Mouse (Mus musculus) lung, postnatal 0 days (tissue): ENCODE measurements around the gene Kit. TPM values are rescaled to one million over a fixed set of nuclear protein-coding genes. Genes with fewer than 3 reads are reported as not detected.

Experiments
- ATAC-seq: fragments of 200-750 bp; cut with Nextera tagmentation; 2 replicates; pipeline ENCODE4 v1.8.0; 2017; ENCODE audit warnings: moderate library complexity
- DNase-seq: peaks from one replicate; pipeline ENCODE4 v3.0.0-alpha.2; 2016; ENCODE audit warnings: low spot score
- H3K27ac ChIP-seq: fragments of 300-500 bp; sonication (generic); 2 replicates; pipeline ENCODE4 v1.5.1; 2014; ENCODE audit warnings: antibody characterized with exemption, mild to moderate bottlenecking, low read length, mixed read lengths
- H3K27me3 ChIP-seq: fragments of 300-500 bp; sonication (generic); replicated peaks from 2 replicates; pipeline ENCODE4 v1.6.1; 2014; ENCODE audit warnings: low read length, mixed read lengths; ENCODE audit not compliant: insufficient read depth
- H3K36me3 ChIP-seq: fragments of 300-500 bp; sonication (generic); 2 replicates; pipeline ENCODE4 v1.6.1; 2014; ENCODE audit warnings: low read length, mixed read lengths; ENCODE audit not compliant: insufficient read depth
- H3K4me1 ChIP-seq: fragments of 300-500 bp; sonication (generic); 2 replicates; pipeline ENCODE4 v1.6.1; 2014; ENCODE audit warnings: antibody characterized with exemption, low read depth, low read length, mixed read lengths; ENCODE audit not compliant: insufficient read depth
- H3K4me2 ChIP-seq: fragments of 300-500 bp; sonication (generic); replicated peaks from 2 replicates; pipeline ENCODE4 v1.6.1; 2014; ENCODE audit warnings: low read depth, mild to moderate bottlenecking, low read length, moderate library complexity, mixed read lengths
- H3K4me3 ChIP-seq: fragments of 300-500 bp; sonication (generic); 2 replicates; pipeline ENCODE4 v1.5.1; 2014; ENCODE audit warnings: low read depth, low read length
- H3K9ac ChIP-seq: fragments of 300-500 bp; sonication (generic); replicated peaks from 2 replicates; pipeline ENCODE4 v1.6.1; 2014; ENCODE audit warnings: low read depth, mild to moderate bottlenecking
- H3K9me3 ChIP-seq: fragments of 300-500 bp; sonication (generic); 2 replicates; pipeline ENCODE4 v1.6.1; 2016; ENCODE audit warnings: low read length, mixed read lengths
- CTCF ChIP-seq: IDR thresholded peaks from 2 replicates; pipeline ENCODE4 v1.5.1; 2016; ENCODE audit warnings: antibody characterized with exemption, mild to moderate bottlenecking
- EP300 ChIP-seq: IDR thresholded peaks from 2 replicates; pipeline ENCODE4 v1.6.1; 2016; ENCODE audit warnings: antibody characterized with exemption, mild to moderate bottlenecking, control low read depth
- WGBS: fragments of 180-500 bp; shearing (Covaris S2); extraction: QIAGEN DNeasy Blood & Tissue Kit; methylation state at CpG from one replicate; pipeline ENCODE4 v1.1.7; 2014; 5-methylcytosine and 5-hydroxymethylcytosine counted together
- polyA plus RNA-seq: library from polyadenylated mRNA; unstranded; fragments of >200 nt; fragmentation: Nextera tagmentation; extraction: Ambion mirVana; gene quantifications from 2 replicates; pipeline ENCODE4 v1.2.1, GENCODE M21; 2015

Kit gene
- polyA plus RNA-seq, 1 experiment from 2014 or later = 30.0 TPM

DNA sequence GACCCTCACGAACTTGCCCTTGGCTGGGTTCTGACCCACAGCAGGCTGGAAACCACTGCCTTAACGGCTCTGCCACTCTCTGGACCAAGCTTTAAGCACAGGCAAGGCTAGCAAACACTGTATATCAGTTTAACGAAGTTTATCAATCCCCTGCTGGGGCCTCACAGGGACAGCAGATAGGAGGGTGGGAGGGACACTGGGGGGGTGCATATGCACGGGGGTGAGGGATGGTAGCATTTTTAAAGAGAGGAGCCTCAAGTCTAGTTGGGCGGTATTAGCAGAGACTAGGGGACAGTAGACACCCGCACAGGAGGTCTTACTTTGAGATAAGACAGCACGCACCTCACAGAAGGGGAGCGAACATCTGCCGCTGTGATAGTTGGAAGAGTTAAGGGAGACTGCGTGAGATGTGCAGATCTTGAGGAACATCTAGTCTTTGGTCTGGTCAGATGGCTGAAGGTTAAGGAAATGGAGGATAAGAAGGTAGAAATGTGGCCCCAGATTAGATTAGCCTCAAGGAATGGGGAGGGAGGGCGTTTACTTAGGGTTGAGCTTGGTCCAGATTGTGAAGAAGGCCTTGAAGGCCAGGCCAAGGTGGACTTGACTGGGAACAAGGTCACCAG lies 5.0 kb downstream of the Kit start:
- Histone ChIP-seq H3K27ac (no peak overlapping the region), H3K4me2 (no peak overlapping the region), H3K4me3 (no peak overlapping the region), H3K4me1 (peaks cover 6% of the 10 kb centered on the region; the same call in 1 of the 2 replicates), H3K9ac (no peak overlapping the region), H3K36me3 (no peaks in the 10 kb centered on the region), H3K9me3 (no peaks in the 10 kb centered on the region), H3K27me3 (peaks cover 21% of the 10 kb centered on the region; the same call in 1 of the 2 replicates)
- WGBS = 64% methylated on average over 11 of the region's 11 CpGs
- TF ChIP-seq EP300 (no peak), CTCF (no peak)
- DNase-seq = no peak
- no peak for ATAC-seq

DNA sequence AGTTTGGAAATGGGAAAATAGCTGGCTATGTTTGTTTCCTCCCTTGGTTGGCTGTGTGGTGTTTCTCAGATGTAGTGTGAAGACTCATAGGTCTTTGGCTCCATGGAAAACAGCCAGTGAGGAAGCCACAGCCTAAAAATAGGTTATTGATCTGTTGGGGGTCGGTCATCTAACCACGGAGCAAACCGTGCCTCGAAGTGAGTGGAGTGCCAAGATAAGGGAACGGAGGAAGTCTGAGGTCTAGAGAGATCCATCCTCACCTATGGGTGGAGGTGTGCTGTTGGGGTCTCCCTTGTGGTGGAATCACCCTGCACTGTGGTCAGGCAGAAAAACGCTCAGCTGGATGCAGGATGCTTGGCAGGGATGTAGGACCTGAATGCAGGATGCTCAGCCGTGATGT lies 7.2 kb downstream of the Kit start:
- H3K27ac ChIP-seq = no peak overlapping the region
- H3K4me2 ChIP-seq = no peak overlapping the region
- no peak for DNase-seq
- ATAC-seq = no peak
- no peak overlapping the region for H3K4me3 ChIP-seq
- H3K27me3 ChIP-seq = peaks cover 6% of the 10 kb centered on the region; the same call in 1 of the 2 replicates
- no peaks in the 10 kb centered on the region for H3K36me3 ChIP-seq
- whole genome bisulfite sequencing = 75% methylated on average over 7 of the region's 7 CpGs
- H3K4me1 ChIP-seq = no peaks in the 10 kb centered on the region
- H3K9ac ChIP-seq = no peak overlapping the region
- TF ChIP-seq EP300 (no peak), CTCF (no peak)
- no peaks in the 10 kb centered on the region for H3K9me3 ChIP-seq

DNA sequence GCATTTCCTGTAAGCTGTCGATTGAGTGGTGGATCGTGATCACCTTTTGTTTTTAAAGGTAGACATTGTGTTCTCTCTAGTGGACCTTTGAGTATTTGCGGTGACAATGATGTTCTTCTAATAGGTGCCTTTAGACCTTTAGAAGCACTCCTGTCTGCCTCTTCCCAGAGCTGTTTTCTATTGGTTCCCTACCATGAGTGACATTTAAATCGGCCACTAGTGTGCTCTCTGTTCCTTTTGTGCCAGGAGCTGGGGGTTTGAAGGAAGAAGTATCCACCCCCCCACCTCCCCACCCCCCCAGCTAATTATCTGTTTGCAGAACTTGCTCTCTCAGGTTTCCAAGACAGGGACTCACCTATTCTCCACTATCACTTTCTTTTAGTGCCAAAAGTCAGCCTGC lies 13.1 kb downstream of the Kit start:
- WGBS = 85% methylated on average over 4 of the region's 4 CpGs
- Histone ChIP-seq H3K4me1 (no peaks in the 10 kb centered on the region), H3K4me3 (no peak overlapping the region), H3K27ac (no peak overlapping the region), H3K27me3 (no peaks in the 10 kb centered on the region), H3K4me2 (no peak overlapping the region), H3K9ac (no peak overlapping the region), H3K9me3 (no peaks in the 10 kb centered on the region), H3K36me3 (no peaks in the 10 kb centered on the region)
- ATAC-seq = no peak
- TF ChIP-seq CTCF (no peak), EP300 (no peak)
- DNase-seq = no peak

DNA sequence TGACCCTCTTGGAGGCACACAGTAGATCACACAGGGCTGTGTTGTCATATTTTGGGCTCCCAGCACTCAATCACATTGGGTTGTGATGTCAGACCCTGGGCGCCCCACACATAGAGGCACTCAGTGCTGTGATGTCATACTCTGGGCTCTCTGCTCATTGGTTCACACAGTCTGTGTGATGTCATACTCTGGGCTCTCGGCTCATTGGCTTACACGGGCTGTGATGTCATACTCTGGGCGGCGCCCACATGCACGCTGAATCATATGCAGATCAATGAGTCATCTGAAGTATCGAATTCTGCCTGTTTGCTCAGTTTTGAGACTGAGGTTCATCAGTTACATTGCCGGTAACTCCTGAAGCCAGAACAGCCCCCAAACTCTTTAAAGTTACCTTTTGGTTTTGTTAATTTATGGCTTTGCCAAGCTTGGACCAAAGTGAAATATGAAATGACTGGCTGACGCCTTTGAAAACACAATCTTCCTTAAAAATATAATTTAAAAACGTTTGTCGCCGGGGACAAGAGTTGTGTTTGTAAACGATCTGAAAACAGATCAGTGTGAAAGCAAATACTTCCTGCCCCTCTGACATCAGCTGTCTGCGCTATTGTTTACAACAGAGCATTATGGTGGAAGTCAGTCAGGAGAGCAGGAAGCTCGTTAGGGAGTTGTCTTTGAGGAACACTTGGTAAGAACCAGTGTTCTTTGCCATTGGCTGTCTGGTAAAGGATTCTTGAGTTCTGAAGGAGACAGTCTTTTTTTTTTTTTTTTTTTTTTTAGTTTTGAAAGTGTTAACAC lies 15.0 kb downstream of the Kit start:
- Histone ChIP-seq H3K4me2 (0 out of 2 replicates have a peak overlapping the region, but pooled peaks have one; percentile 6), H3K9ac (no peak overlapping the region), H3K4me1 (no peaks in the 10 kb centered on the region), H3K4me3 (no peak overlapping the region), H3K9me3 (no peaks in the 10 kb centered on the region), H3K36me3 (no peaks in the 10 kb centered on the region), H3K27me3 (no peaks in the 10 kb centered on the region), H3K27ac (peak overlapping the region; percentile 7; the same call in 1 of the 2 replicates)
- ATAC-seq = peak; percentile 69
- DNase-seq = peak; percentile 45
- 59% methylated on average over 15 of the region's 15 CpGs for WGBS
- TF ChIP-seq CTCF = no peak
- peak; percentile 72 for TF ChIP-seq EP300

DNA sequence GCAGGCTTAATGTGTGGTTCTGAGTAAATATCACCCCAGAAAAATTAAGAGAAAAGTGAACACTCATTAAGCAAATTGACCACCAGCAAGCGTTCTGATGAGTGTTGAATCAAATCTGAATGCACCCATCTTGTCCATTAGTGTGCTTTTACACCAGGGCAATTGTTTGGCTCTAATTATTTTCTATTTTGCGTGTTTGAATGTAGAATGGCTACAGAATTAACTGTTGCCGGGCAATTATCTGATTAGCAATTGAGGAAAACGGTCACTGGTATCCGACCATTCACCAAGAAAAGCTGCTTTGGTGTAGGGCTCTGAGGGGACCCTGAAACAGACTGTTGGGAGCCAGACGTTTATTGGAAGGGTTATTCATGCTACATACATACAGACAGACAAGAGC lies 16.2 kb downstream of the Kit start:
- no peaks in the 10 kb centered on the region for H3K27me3 ChIP-seq
- H3K4me3 ChIP-seq = no peak overlapping the region
- 69% methylated on average over 6 of the region's 6 CpGs for WGBS
- H3K36me3 ChIP-seq = no peaks in the 10 kb centered on the region
- H3K9ac ChIP-seq = no peak overlapping the region
- H3K9me3 ChIP-seq = no peaks in the 10 kb centered on the region
- no peak overlapping the region for H3K27ac ChIP-seq
- TF ChIP-seq EP300 (no peak), CTCF (no peak)
- no peaks in the 10 kb centered on the region for H3K4me1 ChIP-seq
- DNase-seq = no peak
- H3K4me2 ChIP-seq = no peak overlapping the region
- no peak for ATAC-seq

DNA sequence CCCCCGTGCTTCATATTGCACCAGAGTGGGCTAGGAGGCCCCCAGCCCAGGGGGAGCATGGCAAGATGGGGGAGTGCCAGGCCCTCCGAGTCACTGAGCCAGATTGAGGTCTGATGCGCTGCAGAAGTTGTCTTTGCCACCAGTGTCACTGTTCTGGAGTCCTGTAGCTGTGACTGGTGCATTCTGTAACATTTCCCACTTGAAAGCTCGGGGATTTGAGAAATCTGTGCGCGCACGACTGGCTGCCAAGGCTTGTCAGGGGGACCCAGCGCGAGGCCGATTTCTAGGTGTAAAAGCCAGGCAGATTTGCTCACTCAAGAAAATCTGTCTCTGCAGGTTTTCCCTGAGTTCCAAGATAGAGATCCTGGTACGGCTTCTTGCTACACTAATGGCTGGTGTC lies 16.9 kb downstream of the Kit start:
- no peak for ATAC-seq
- Histone ChIP-seq H3K4me2 (no peak overlapping the region), H3K4me3 (no peak overlapping the region), H3K4me1 (no peaks in the 10 kb centered on the region), H3K27ac (no peak overlapping the region), H3K36me3 (no peaks in the 10 kb centered on the region), H3K9ac (no peak overlapping the region), H3K27me3 (no peaks in the 10 kb centered on the region), H3K9me3 (no peaks in the 10 kb centered on the region)
- 76% methylated on average over 11 of the region's 11 CpGs for WGBS
- TF ChIP-seq CTCF = no peak
- no peak for TF ChIP-seq EP300
- DNase-seq = no peak
